Mouse (Mus musculus) adrenal gland, adult 18-20 months (tissue): ENCODE data around the gene Nbl1. TPM values are rescaled to one million over a fixed set of nuclear protein-coding genes. Genes with fewer than 3 reads are reported as not detected.

ENCODE experiments used
- DNase-seq, 2 experiments: peaks; one replicate each; pipeline ENCODE4 v3.0.0; 2021 to 2022; ENCODE audit warnings: low spot score in 2 of 2
- total RNA-seq, 2 experiments: library from RNA; stranded (reverse); gene quantifications; 1 replicate in 1 of 2; 2 replicates in 1 of 2; pipeline ENCODE4 v1.2.3; 2021

Gene Nbl1
- total RNA-seq, 2 experiments from 2014 or later, result 47.8 to 57.5 TPM

DNA sequence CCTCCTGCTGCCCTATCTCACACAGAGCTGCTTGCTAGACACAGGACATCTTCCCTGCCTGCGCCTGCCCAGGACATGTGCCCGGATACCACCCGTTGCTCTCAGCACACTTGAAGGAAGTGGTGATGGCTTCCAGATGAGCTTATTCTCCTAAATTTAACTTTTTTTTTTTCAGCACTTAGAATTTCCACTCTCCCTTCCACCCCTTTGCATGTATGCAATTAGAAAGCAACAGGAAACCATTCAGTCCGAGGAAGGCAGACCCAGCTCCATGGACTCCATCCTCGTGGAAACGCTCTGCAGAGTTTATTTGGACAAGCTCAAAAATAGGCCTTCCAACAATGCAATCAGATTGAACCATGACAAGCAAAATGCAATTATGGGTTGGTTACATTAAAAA is 8.8 kb upstream of the Nbl1 start:
- DNase-seq, result no peak

- DNase-seq, result no peak
Observed at GRCm38 (mm10) chr4:139100326-139100725, 7.5 kb upstream of the Nbl1 start.

DNA sequence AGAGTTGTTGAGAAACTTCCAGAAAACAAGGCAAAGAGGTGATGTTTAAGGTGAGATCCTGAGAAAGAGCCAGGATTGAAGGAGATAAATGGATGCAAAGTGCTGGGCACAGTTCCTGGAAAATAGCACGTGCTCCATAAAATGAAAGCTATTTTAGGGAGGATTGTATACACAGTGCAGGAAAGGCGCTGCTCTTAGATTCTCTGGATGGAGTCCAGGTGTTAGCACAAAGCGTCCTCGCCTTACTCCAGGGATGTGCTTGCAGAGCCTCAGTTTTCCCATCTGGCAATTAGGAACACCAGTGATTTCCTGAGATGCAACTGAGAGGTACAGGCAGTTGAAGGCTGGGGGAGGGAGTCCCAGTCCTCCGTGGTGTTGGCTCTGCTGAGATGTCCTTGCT is 3.4 kb upstream of the Nbl1 start:
- no peak for DNase-seq

DNA sequence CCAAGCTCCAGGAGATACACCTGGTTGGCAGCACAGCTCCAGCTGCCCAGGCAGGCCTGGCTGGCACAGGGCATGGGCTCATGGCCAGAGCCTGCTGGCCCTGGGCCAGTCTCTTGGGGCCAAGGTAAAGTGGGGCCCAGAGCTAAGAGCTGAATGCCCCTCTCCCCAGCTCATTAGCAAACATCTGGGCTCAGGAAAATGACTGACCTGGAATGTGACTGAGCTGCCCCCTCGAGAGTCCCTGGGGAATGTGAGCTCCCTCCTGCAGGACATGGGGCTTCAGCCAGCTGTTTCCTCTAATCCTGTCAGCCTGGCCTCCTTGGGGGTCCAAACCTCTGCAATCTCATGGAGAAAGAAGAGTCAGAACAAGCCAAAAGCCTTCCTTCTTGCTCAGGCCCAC is 2.6 kb upstream of the Nbl1 start:
- DNase-seq, result peak in 1 of 2 experiments; percentile 38

GRCm38 (mm10) chr4:139093196-139093530 is 370 bp upstream of the Nbl1 start:
- DNase-seq, result no peak

- no peak for DNase-seq
Observed at GRCm38 (mm10) chr4:139091478-139092355, 1.1 kb downstream of the Nbl1 start.

DNA sequence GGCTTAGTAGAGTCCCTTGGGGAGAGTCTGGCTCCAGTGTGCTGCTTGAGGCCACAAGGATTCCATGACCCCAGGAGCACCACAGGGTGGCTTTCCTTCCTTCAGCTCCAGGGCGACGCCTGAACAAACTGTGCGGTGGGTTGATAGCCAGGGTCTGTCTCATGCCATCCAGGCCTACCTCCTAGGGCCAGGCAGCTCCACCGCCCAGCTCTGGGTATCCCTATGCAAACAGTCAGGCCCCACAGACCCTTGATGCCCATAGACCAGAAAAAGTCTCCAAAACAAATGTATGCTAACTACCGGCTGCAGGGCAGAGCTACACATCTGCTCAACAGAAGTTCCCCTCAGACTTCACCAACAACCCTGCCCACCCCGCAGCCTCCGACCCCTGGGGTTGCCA is 1.7 kb downstream of the Nbl1 start:
- DNase-seq, result no peak

- no peak for DNase-seq
Observed at GRCm38 (mm10) chr4:139090303-139090940, 2.4 kb downstream of the Nbl1 start.

- no peak for DNase-seq
Observed at GRCm38 (mm10) chr4:139088982-139089671, 3.7 kb downstream of the Nbl1 start.

DNA sequence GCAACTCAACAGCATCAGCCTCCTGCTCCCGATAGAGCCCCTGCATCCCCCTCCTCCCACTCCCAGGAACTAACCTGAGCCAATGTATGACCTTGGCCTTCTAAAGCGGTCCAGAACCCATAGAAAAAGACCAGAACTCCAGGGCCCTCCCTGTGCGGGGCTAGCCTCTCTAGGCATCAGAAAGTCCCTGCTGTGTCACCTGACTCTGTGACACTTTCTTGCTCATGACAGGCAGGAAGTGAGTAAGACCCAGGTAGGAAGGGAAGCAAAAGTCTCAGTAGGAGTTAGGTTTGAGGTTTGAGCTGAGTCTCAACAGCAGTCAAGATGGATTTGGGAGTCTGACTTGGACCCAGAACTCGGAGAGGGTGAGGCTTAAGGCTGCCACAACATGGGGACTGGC is 5.8 kb downstream of the Nbl1 start:
- no peak for DNase-seq

DNA sequence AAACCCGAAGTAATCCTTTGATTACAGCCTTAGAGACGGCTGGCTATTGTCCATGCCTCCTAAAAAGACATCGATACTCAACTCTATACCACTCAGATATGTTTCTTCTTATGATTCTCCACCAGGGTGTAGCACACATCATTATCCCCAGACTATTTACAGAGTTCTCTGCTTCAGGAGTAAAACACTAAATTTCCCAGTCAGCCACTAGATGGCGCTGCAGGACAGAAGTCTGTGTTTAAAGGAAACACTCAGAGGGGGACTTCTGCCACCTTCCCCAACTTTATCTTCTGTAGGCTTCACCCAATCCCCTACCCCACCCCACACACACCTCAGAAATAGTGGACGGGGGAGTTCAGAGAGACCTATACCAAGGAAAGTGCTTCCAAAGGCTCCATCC is 6.8 kb downstream of the Nbl1 start:
- peak; percentile 85 to 90 for DNase-seq

DNA sequence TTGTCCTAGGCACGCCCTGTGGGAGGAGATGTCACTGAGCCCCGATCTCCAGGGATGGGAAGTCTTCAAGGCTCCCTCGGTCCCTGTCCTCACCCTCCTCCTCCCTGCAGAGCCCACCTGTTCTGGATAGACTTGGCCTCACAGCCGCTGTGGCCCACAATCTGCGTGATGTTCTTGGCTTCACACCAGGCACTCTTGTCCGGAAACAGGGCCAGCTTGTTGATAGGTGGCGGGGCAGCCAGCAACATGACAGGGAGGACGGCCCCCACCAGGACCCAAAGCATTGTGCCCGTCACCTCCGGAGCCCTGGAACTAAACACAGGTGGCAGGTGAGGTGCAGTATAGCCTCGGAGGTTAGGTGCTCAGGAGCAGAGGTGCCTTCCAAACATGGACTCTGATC is 7.5 kb downstream of the Nbl1 start:
- no peak for DNase-seq

GRCm38 (mm10) chr4:139082790-139083564 is 9.8 kb downstream of the Nbl1 start:
- DNase-seq, result no peak

GRCm38 (mm10) chr4:139081270-139081931 is 11.4 kb downstream of the Nbl1 start:
- DNase-seq, result no peak

- DNase-seq, result no peak
Observed at GRCm38 (mm10) chr4:139080259-139080658, 12.5 kb downstream of the Nbl1 start.

- DNase-seq, result no peak
Observed at GRCm38 (mm10) chr4:139079439-139079838, 13.4 kb downstream of the Nbl1 start.

DNA sequence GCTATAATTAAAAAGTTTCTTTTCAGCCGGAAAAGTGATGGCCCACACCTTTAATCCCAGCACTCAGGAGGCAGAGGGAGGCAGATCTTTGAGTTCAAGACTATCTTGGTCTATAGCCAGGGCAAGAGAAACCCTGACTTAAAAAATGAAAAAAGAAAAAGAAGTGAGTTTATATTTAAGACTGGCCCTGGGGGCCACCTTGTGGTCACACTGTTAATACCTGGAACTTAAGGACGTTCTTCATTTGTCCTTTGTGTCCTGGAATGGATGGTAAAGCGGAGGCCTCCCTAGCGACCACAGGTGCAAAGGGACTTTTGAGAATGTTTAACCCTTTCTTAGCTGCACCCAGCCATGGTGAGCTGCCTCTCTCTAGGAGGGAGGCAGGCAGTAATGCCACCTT is 14.1 kb downstream of the Nbl1 start:
- DNase-seq, result no peak

GRCm38 (mm10) chr4:139078313-139078712 is 14.5 kb downstream of the Nbl1 start:
- DNase-seq, result no peak

DNA sequence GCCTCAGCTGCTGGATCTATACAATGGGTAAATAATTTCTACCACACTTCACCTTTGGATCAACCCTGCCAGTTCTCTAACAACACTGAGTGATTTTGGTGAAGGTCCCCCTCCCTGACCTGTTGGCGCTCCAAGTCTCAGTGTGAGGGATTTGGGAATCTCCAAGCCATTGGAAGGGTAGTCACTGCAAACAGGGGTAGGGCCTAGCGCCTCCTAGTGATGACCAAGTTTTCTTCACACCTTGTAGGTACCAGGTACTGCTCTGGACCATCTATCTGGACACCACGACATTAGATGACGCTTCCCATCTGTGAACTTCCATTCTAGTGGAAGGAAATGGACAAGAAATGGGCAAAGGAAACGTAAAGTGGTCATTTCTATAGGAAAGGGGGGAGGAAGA is 16.9 kb downstream of the Nbl1 start:
- no peak for DNase-seq

DNA sequence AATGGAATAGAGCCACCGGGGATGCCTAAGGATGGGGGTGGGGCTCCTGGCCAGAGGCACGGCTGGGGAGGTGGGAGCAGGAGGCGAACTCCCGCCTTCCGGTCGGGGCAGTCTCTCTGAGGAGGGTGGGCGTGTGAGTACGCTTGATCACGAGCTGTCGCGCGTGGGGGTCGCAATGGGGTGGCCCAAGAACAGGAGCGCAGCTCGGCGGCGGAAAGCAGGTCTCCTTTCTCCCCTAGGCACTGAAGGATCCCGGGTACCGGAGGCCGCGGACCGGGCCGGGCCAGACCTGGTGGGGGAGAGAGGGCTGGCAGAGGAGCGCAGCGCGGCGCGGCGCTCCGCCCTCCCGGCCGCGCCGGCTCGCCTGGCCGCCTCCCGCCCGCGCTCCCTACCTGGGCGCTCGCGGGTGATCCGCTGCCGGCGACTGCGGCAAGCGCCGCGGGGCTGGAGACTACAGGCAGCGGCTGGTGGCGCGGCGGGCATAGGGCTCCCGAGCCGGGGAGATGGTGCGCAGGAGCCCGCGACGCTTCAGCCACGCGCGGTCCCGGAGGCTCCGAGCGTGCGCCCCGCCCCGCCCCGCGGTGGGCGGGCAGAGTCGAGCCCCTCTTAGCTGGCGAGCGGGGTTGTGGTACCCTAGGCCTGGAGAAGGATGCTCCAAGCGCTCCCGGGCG is 17.6 kb downstream of the Nbl1 start, which contains the start of gene Htr6:
Gene Htr6, minus strand, starts transcription at position 530 of the 671 bp plus-strand sequence.
- DNase-seq, result no peak
